Mouse (Mus musculus): ENCODE data around the gene Pnpla1. TPM values are rescaled to one million over a fixed set of nuclear protein-coding genes. Genes with fewer than 3 reads are reported as not detected.
A peak's percentile ranks its signal among the peaks of the same experiment; 100 is the strongest.

Pnpla1 gene
- total and polyA plus RNA-seq, 2 experiments from 2014 or later, result 0.08 to 0.10 TPM

DNA sequence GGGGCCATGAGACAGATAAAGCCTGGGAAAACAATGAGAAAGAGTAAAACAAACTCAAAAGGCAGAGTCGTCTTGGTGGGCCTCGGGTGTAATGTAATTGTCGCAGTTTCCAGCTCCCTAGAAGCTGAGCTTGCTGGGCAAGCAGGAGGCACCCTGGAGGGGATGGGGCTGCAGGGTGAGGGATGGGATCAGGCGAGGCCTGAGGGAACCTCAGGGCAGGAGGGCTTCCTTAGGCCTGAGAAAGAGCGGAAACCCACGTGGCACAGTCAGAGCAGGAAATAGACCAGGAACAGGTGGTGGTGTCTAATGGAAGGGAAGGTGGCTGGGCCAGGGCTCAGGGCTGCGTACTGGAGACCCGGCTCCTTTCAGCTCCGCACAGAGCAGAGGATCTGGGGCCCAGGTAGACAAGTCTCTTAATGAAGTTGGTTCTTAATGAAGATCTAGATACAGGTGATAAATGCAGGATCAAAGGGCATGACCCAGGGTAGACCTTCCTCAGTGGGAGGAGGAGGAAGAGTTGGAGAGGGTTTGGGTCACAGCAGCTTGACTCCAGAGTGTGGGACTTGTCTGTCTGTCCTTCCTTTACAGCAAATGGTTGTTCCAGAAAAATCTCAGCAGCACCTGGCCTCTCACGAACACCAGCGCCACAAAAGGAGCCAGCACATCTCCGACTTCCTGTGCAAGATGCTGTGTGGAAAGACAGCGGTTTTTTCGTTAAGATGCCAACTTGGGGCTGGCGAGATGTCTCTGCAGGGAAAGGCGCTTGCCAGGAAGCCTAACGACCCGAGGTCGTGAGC is 76.1 kb downstream of the Pnpla1 start:
- H3K36me3 ChIP-seq (ENCODE audit: insufficient read depth, low read length), result no peaks in the 10 kb centered on the region
- no peaks in the 10 kb centered on the region for H3K27me3 ChIP-seq (ENCODE audit: insufficient read depth, low read length)
- no peak for ATAC-seq
- H3K4me2 ChIP-seq (ENCODE audit: low read depth, low read length), result no peak overlapping the region
- H3K4me1 ChIP-seq (ENCODE audit: insufficient read depth, low read length), result peaks cover 8% of the 10 kb centered on the region; the same call in 1 of the 2 replicates
- WGBS, result 76% methylated on average over 19 of the region's 19 CpGs
- no peak overlapping the region for H3K27ac ChIP-seq
- DNase-seq (ENCODE audit: low spot score), result no peak
- H3K9me3 ChIP-seq (ENCODE audit: low read length), result no peaks in the 10 kb centered on the region
- no peak for TF ChIP-seq CTCF (IDR thresholded peaks at IDR 0.05; ENCODE audit: low read depth)
- no peak overlapping the region for H3K9ac ChIP-seq (replicated peaks; ENCODE audit: low read length)
- no peak overlapping the region for H3K4me3 ChIP-seq (ENCODE audit: low read length)

DNA sequence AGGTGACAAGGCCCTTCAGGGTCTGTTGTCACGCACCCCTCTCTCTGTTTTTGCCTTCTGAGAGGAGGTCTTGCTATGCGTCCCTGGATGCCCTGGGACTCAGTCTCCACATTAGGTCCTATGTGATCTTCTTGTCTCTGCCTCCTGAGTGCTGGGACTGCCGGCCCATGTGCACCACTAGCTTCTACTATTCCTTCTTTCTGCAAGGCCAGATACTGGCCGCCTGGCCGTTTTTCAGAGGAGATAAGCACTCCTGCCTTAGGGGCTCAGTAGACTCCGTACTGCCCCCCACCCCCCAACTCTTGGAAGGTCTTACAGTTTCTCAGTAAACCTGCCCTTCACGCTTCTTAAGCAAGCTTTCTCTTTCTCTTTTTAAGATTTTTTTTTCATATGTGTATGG is 77.9 kb downstream of the Pnpla1 start:
- Histone ChIP-seq H3K36me3 (ENCODE audit: insufficient read depth, low read length) (no peaks in the 10 kb centered on the region), H3K27ac (no peak overlapping the region), H3K27me3 (ENCODE audit: insufficient read depth, low read length) (no peaks in the 10 kb centered on the region), H3K4me2 (ENCODE audit: low read depth, low read length) (no peak overlapping the region), H3K4me1 (ENCODE audit: insufficient read depth, low read length) (no peaks in the 10 kb centered on the region), H3K4me3 (ENCODE audit: low read length) (no peak overlapping the region), H3K9ac (replicated peaks; ENCODE audit: low read length) (no peak overlapping the region), H3K9me3 (ENCODE audit: low read length) (no peaks in the 10 kb centered on the region)
- no peak for DNase-seq (ENCODE audit: low spot score)
- TF ChIP-seq CTCF (IDR thresholded peaks at IDR 0.05; ENCODE audit: low read depth), result no peak
- WGBS, result 94% methylated on average over 7 of the region's 7 CpGs
- no peak for ATAC-seq

DNA sequence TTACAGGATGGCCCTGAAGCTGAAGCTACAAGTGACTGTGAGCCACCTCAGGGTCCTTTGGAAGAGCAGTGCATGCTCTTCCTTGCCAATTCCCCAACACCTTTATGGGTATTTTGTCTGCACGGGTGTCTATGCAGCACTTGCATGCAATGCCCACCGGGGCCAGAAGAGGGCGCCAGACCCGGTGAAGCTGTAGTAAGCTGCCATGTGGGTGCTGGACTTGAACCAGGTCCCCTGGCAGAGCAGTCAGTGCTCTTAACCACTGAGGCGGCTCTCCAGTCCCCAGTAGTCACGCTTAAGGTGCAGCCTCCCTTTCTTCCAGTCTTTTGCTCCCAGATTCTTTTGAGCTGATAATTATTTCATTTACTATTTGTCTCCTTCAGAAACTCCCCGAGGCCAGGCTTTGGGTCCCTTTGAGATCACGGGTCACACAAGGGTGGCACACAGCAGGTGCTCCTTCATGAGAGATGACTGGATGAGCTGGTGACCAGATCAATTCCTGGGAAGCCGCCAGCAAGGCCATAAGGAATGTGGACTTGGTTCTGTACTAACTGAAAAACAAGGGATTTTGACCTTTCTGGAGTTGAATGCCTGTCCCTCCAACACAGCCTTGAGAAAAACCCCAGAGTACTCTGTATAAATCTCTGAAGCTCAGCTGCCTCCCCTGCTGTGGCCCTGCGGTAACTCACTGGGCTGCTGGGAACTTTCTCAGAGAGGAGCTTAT is 78.6 kb downstream of the Pnpla1 start:
- no peak overlapping the region for H3K4me3 ChIP-seq (ENCODE audit: low read length)
- no peak overlapping the region for H3K4me2 ChIP-seq (ENCODE audit: low read depth, low read length)
- H3K4me1 ChIP-seq (ENCODE audit: insufficient read depth, low read length), result no peaks in the 10 kb centered on the region
- H3K36me3 ChIP-seq (ENCODE audit: insufficient read depth, low read length), result no peaks in the 10 kb centered on the region
- no peak for ATAC-seq
- H3K27me3 ChIP-seq (ENCODE audit: insufficient read depth, low read length), result no peaks in the 10 kb centered on the region
- TF ChIP-seq CTCF (IDR thresholded peaks at IDR 0.05; ENCODE audit: low read depth), result peak; percentile 58
- DNase-seq (ENCODE audit: low spot score), result no peak
- H3K27ac ChIP-seq, result no peak overlapping the region
- H3K9ac ChIP-seq (replicated peaks; ENCODE audit: low read length), result no peak overlapping the region
- 73% methylated on average over 10 of the region's 10 CpGs for WGBS
- H3K9me3 ChIP-seq (ENCODE audit: low read length), result no peaks in the 10 kb centered on the region

Other genes starting within 250 kb of the Pnpla1 start
- 36.0 and 52.1 TPM in 2 replicates for gene Srpk1, start 235.7 kb upstream of the Pnpla1 start, total RNA-seq (2014; rRNA removed)
- 77.2 and 83.5 TPM in 2 replicates for gene Srpk1, start 235.7 kb upstream of the Pnpla1 start, polyA plus RNA-seq (2015; fragmentation: Nextera tagmentation; extraction: Ambion mirVana)
- 1.9 and 3.4 TPM in 2 replicates for gene Slc26a8, start 168.2 kb upstream of the Pnpla1 start, total RNA-seq (2014; rRNA removed)
- gene Slc26a8, start 168.2 kb upstream of the Pnpla1 start, polyA plus RNA-seq (2015; fragmentation: Nextera tagmentation; extraction: Ambion mirVana), result 1.7 and 2.2 TPM in 2 replicates
- 35.7 and 41.8 TPM in 2 replicates for gene Mapk14, start 167.1 kb upstream of the Pnpla1 start, total RNA-seq (2014; rRNA removed)
- 19.5 TPM in 2 replicates for gene Mapk14, start 167.1 kb upstream of the Pnpla1 start, polyA plus RNA-seq (2015; fragmentation: Nextera tagmentation; extraction: Ambion mirVana)
- 2.3 and 4.3 TPM in 2 replicates for gene AC170998.1, start 132.3 kb upstream of the Pnpla1 start, total RNA-seq (2014; rRNA removed)
- gene AC170998.1, start 132.3 kb upstream of the Pnpla1 start, polyA plus RNA-seq (2015; fragmentation: Nextera tagmentation; extraction: Ambion mirVana), result 3.1 and 3.4 TPM in 2 replicates
- 0.37 TPM in 1 of 2 replicates, not detected in the other for gene Mapk13, start 89.1 kb upstream of the Pnpla1 start, total RNA-seq (2014; rRNA removed)
- gene Mapk13, start 89.1 kb upstream of the Pnpla1 start, polyA plus RNA-seq (2015; fragmentation: Nextera tagmentation; extraction: Ambion mirVana), result 1.7 and 1.9 TPM in 2 replicates
- gene Brpf3, start 57.3 kb upstream of the Pnpla1 start, total RNA-seq (2014; rRNA removed), result 10.1 and 16.5 TPM in 2 replicates
- gene Brpf3, start 57.3 kb upstream of the Pnpla1 start, polyA plus RNA-seq (2015; fragmentation: Nextera tagmentation; extraction: Ambion mirVana), result 4.5 and 4.7 TPM in 2 replicates
- 5.6 and 13.0 TPM in 2 replicates for gene 4930539E08Rik, start 56.9 kb downstream of the Pnpla1 start, total RNA-seq (2014; rRNA removed)
- gene 4930539E08Rik, start 56.9 kb downstream of the Pnpla1 start, polyA plus RNA-seq (2015; fragmentation: Nextera tagmentation; extraction: Ambion mirVana), result 1.6 and 2.1 TPM in 2 replicates
- not detected in 2 replicates for gene Pxt1, start 85.4 kb downstream of the Pnpla1 start, total RNA-seq (2014; rRNA removed)
- not detected in 2 replicates for gene Pxt1, start 85.4 kb downstream of the Pnpla1 start, polyA plus RNA-seq (2015; fragmentation: Nextera tagmentation; extraction: Ambion mirVana)
- 51.5 and 59.9 TPM in 2 replicates for gene Kctd20, start 93.5 kb downstream of the Pnpla1 start, total RNA-seq (2014; rRNA removed)
- 62.9 and 64.1 TPM in 2 replicates for gene Kctd20, start 93.5 kb downstream of the Pnpla1 start, polyA plus RNA-seq (2015; fragmentation: Nextera tagmentation; extraction: Ambion mirVana)
- gene Stk38, start 149.6 kb downstream of the Pnpla1 start, total RNA-seq (2014; rRNA removed), result 56.2 and 58.7 TPM in 2 replicates
- gene Stk38, start 149.6 kb downstream of the Pnpla1 start, polyA plus RNA-seq (2015; fragmentation: Nextera tagmentation; extraction: Ambion mirVana), result 52.7 and 60.8 TPM in 2 replicates
- gene Srsf3, start 174.2 kb downstream of the Pnpla1 start, total RNA-seq (2014; rRNA removed), result 139 and 147 TPM in 2 replicates
- gene Srsf3, start 174.2 kb downstream of the Pnpla1 start, polyA plus RNA-seq (2015; fragmentation: Nextera tagmentation; extraction: Ambion mirVana), result 298 and 315 TPM in 2 replicates
- gene Cdkn1a, start 232.6 kb downstream of the Pnpla1 start, total RNA-seq (2014; rRNA removed), result 48.9 and 50.0 TPM in 2 replicates
- 242 and 257 TPM in 2 replicates for gene Cdkn1a, start 232.6 kb downstream of the Pnpla1 start, polyA plus RNA-seq (2015; fragmentation: Nextera tagmentation; extraction: Ambion mirVana)